Mouse (Mus musculus) spleen, adult 12 weeks (tissue): Measurements from ENCODE around the gene Zrsr1.

Experiments used
- DNase-seq: peaks from one replicate; pipeline ENCODE4 v3.0.0; 2022; ENCODE audit warnings: low spot score

Gene Zrsr1

GRCm38 (mm10) chr11:23008824-23009200 lies 37.0 kb downstream of the Zrsr1 start:
- no peak for DNase-seq

- no peak for DNase-seq
Observed at GRCm38 (mm10) chr11:23013096-23013495, 41.3 kb downstream of the Zrsr1 start.

- no peak for DNase-seq
Observed at GRCm38 (mm10) chr11:23013580-23014294, 41.9 kb downstream of the Zrsr1 start.

GRCm38 (mm10) chr11:23014996-23015395 lies 43.2 kb downstream of the Zrsr1 start:
- no peak for DNase-seq

GRCm38 (mm10) chr11:23017943-23018342 lies 46.1 kb downstream of the Zrsr1 start:
- no peak for DNase-seq

GRCm38 (mm10) chr11:23020116-23020770 lies 48.4 kb downstream of the Zrsr1 start:
- no peak for DNase-seq

- no peak for DNase-seq
Observed at GRCm38 (mm10) chr11:23020841-23021240, 49.0 kb downstream of the Zrsr1 start.

- no peak for DNase-seq
Observed at GRCm38 (mm10) chr11:23023155-23023554, 51.4 kb downstream of the Zrsr1 start.

GRCm38 (mm10) chr11:23024169-23024568 lies 52.4 kb downstream of the Zrsr1 start:
- no peak for DNase-seq
